Mouse (Mus musculus) intestine, embryonic 16.5 days (tissue): Measurements from ENCODE around the gene Zdhhc19. TPM values are rescaled to one million over a fixed set of nuclear protein-coding genes. Genes with fewer than 3 reads are reported as not detected.

ENCODE experiments used
- ATAC-seq: fragments of 200-750 bp; cut with Nextera tagmentation; 2 replicates; pipeline ENCODE4 v1.8.0; 2017; ENCODE audit warnings: moderate TSS enrichment, moderate library complexity
- H3K27ac ChIP-seq: fragments of 300-500 bp; sonication (generic); 2 replicates; pipeline ENCODE4 v1.5.1; 2014; ENCODE audit warnings: mild to moderate bottlenecking, low read length
- H3K27me3 ChIP-seq: fragments of 300-500 bp; sonication (generic); replicated peaks from 2 replicates; pipeline ENCODE4 v1.6.1; 2014; ENCODE audit warnings: low read length, control low read depth, mixed read lengths; ENCODE audit not compliant: control insufficient read depth, insufficient read depth
- H3K36me3 ChIP-seq: fragments of 300-500 bp; sonication (generic); 2 replicates; pipeline ENCODE4 v1.6.1; 2014; ENCODE audit warnings: low read length, control low read depth; ENCODE audit not compliant: control insufficient read depth, insufficient read depth
- H3K4me1 ChIP-seq: fragments of 300-500 bp; sonication (generic); 2 replicates; pipeline ENCODE4 v1.6.1; 2014; ENCODE audit warnings: low read length, control low read depth, mixed read lengths; ENCODE audit not compliant: control insufficient read depth, insufficient read depth
- H3K4me2 ChIP-seq: fragments of 300-500 bp; sonication (generic); 2 replicates; pipeline ENCODE4 v1.6.1; 2014; ENCODE audit warnings: low read depth, low read length, control low read depth
- H3K4me3 ChIP-seq: fragments of 300-500 bp; sonication (generic); 2 replicates; pipeline ENCODE4 v1.5.1; 2014; ENCODE audit warnings: mild to moderate bottlenecking, low read length
- H3K9ac ChIP-seq: fragments of 300-500 bp; sonication (generic); 2 replicates; pipeline ENCODE4 v1.6.1; 2014; ENCODE audit warnings: low read depth, low read length
- H3K9me3 ChIP-seq: fragments of 300-500 bp; sonication (generic); 2 replicates; pipeline ENCODE4 v1.6.1; 2016; ENCODE audit warnings: low read length, control low read depth; ENCODE audit not compliant: control insufficient read depth
- WGBS: fragments of 180-500 bp; shearing (Covaris S2); extraction: QIAGEN DNeasy Blood & Tissue Kit; methylation state at CpG from one replicate; pipeline ENCODE4 v1.1.7; 2014; 5-methylcytosine and 5-hydroxymethylcytosine counted together
- polyA plus RNA-seq: library from polyadenylated mRNA; unstranded; fragments of >200 nt; fragmentation: Nextera tagmentation; extraction: Ambion mirVana; gene quantifications from 2 replicates; pipeline ENCODE4 v1.2.1, GENCODE M21; 2015

The Zdhhc19 gene
- polyA plus RNA-seq, 1 experiment from 2014 or later, result 2.1 TPM

DNA sequence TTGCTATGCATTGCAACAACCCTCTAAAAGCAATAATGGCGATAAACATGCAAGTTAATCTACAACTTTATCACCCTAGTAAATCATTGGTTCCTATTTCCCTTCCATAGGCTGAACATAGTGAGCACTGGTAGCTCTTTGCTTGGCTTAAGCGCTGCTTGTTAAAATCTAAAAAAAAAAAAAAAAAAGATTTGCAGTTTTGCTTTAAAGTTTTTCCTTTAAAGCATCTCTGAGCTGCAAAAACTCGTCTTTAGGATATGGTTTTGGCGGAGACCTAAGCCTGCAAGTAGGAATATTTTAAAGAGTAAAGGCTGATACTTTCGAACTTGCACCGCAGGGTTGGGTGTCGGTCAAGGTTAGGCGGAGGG lies 112.3 kb downstream of the Zdhhc19 start:
- peak overlapping the region; percentile 93 for H3K27ac ChIP-seq
- H3K27me3 ChIP-seq, result no peaks in the 10 kb centered on the region
- H3K36me3 ChIP-seq, result no peaks in the 10 kb centered on the region
- ATAC-seq, result peak; percentile 72
- peaks cover 5% of the 10 kb centered on the region for H3K4me1 ChIP-seq
- H3K9me3 ChIP-seq, result no peaks in the 10 kb centered on the region
- H3K9ac ChIP-seq, result peak overlapping the region; percentile 92
- 8% methylated on average over 8 of the region's 8 CpGs for WGBS
- peak overlapping the region; percentile 84 for H3K4me3 ChIP-seq
- peak overlapping the region; percentile 69 for H3K4me2 ChIP-seq

DNA sequence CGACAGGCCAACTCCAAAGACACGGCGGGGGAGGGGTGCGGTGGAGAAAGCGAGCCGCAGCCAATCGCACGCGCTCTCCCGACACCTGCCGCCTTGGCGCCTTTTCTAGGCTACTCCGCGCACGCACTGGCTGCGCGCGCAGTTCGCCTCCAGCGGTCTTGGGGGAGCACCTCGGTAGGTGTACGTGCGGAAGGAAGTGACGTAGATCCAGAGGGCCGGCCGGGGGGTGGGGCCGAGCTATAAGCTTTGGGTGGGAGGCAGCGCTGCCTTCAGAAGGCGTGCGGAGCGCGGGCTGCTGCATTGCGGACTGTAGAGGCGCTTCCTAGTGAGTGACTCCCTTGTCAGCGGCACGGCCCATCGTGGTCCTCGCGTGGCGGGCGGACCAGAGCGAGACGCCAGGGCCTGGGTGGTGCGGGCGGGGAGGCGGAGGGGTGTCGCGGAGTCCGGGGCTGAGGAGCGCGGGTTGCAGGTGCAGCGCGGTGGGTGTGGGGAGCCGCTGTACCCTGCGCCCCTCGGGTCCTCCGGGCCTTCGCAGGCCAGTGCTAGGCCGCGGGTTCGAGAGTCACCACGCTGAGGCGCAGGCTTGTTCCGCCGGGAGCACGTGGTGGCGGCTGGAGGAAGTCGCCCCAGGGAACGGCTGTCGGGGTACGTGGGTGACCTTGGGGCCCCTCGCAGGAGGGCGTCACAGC lies 112.8 kb downstream of the Zdhhc19 start, which contains the start of gene Tfrc:
TSS of gene Tfrc (plus strand) at position 209 of the 689 bp plus-strand sequence.
- Histone ChIP-seq H3K27ac (peak within 1 kb of the TSS; percentile 96), H3K4me1 (peaks cover 5% of the 10 kb centered on the region), H3K9ac (peak within 1 kb of the TSS; percentile 92), H3K27me3 (no peaks in the 10 kb centered on the region), H3K9me3 (no peaks in the 10 kb centered on the region), H3K4me3 (peak within 1 kb of the TSS; percentile 84), H3K36me3 (no peaks in the 10 kb centered on the region), H3K4me2 (peak within 1 kb of the TSS; percentile 69)
- WGBS, result under 1% methylated on average over 72 of the region's 73 CpGs
- peak; percentile 97 for ATAC-seq

DNA sequence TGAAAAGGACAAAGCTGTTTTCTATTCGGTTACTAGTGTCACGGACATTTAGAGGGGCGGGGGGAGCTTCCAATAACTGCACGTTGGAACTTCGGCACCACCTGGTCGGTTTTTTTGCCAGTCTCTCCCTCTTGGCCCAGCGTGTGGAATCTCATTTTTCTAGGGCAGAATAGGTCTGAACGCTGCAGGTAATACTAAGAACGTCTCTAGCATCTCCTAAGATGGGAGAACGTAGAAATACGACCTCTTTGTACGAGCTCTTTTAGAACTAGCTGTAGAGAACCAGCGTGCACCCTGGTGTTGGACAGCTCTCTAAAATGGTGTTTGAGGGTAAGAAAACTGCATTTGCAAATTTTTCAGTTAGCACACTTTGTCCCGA lies 113.3 kb downstream of the Zdhhc19 start:
- Histone ChIP-seq H3K27ac (peak overlapping the region; percentile 96), H3K4me1 (peaks cover 5% of the 10 kb centered on the region), H3K9ac (peak overlapping the region; percentile 92), H3K9me3 (no peaks in the 10 kb centered on the region), H3K27me3 (no peaks in the 10 kb centered on the region), H3K4me2 (peak overlapping the region; percentile 69), H3K36me3 (0 out of 2 replicates have a peak, but pooled peaks cover under 1% of the 10 kb centered on the region), H3K4me3 (peak overlapping the region; percentile 84)
- no peak for ATAC-seq
- under 1% methylated on average over 14 of the region's 14 CpGs for WGBS

DNA sequence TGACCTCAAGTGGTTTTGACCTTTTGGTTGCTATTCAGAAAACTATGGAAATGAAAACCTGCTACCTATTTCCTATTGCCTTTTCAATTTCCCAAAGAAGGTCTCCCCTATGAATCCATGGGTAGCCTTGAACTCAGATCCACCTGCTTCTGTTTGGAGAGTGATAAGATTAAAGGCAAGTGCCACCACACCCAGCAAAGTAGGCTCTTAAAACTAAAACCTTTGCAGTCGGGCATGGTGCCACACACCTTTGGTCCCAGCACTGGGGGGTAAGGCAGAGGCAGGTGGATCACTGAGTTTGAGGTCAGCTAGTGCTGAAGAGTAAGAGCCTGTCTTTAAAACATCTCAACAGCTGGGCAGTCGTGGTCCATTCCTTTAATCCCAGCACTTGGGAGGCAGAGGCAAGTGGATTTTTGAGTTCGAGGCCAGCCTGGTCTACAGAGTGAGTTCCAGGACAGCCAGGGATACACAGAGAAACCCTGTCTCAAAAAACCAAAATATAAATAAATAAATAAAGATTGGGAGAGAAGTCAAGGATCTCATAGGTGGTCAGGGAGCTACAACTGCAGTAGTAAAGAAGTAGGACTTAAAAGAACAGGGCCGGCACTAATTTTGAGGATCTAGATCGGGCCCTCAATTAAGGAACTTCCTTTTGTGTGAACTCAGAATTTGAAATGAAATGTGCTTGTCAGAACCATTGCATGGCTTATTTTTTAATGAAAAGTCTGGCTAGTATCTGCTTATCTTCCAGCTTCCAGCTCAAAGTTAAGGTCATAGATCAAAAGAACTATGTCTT lies 114.6 kb downstream of the Zdhhc19 start:
- 62% methylated on average over 5 of the region's 5 CpGs for WGBS
- H3K9ac ChIP-seq, result peak overlapping the region; percentile 49; the same call in 1 of the 2 replicates

More for the DNA sequence above, 114.6 kb downstream of the Zdhhc19 start:
- Histone ChIP-seq H3K27ac (no peak overlapping the region), H3K4me1 (peaks cover 5% of the 10 kb centered on the region), H3K27me3 (no peaks in the 10 kb centered on the region), H3K4me3 (peak overlapping the region; percentile 84), H3K9me3 (no peaks in the 10 kb centered on the region), H3K4me2 (peak overlapping the region; percentile 50), H3K36me3 (peaks cover 7% of the 10 kb centered on the region; the same call in 1 of the 2 replicates)
- ATAC-seq, result no peak

Other genes with a start within 250 kb of the Zdhhc19 start
- 2.6 and 2.7 TPM in 2 replicates for gene Fbxo45, start 249.1 kb upstream of the Zdhhc19 start, polyA plus RNA-seq
- gene Wdr53, start 249.0 kb upstream of the Zdhhc19 start, polyA plus RNA-seq, result 17.2 and 17.6 TPM in 2 replicates
- not detected in 2 replicates for gene Smco1, start 224.8 kb upstream of the Zdhhc19 start, polyA plus RNA-seq
- 14.4 and 16.8 TPM in 2 replicates for gene Rnf168, start 218.8 kb upstream of the Zdhhc19 start, polyA plus RNA-seq
- gene Ubxn7, start 164.0 kb upstream of the Zdhhc19 start, polyA plus RNA-seq, result 13.6 and 14.7 TPM in 2 replicates
- gene Tm4sf19, start 95.8 kb upstream of the Zdhhc19 start, polyA plus RNA-seq, result not detected in 2 replicates
- 32.5 and 34.0 TPM in 2 replicates for gene Tctex1d2, start 76.6 kb upstream of the Zdhhc19 start, polyA plus RNA-seq
- 79.9 and 83.0 TPM in 2 replicates for gene Pcyt1a, start 65.3 kb upstream of the Zdhhc19 start, polyA plus RNA-seq
- gene Slc51a, start 8.4 kb upstream of the Zdhhc19 start, polyA plus RNA-seq, result 157 and 177 TPM in 2 replicates
- gene Tfrc, start 112.7 kb downstream of the Zdhhc19 start, polyA plus RNA-seq, result 56.4 and 64.9 TPM in 2 replicates
- gene Tnk2, start 147.6 kb downstream of the Zdhhc19 start, polyA plus RNA-seq, result 7.5 and 7.7 TPM in 2 replicates
- gene Muc4, start 239.6 kb downstream of the Zdhhc19 start, polyA plus RNA-seq, result 1.3 and 2.4 TPM in 2 replicates